Mouse (Mus musculus) bone marrow macrophage, adult 2 months (primary cell): ENCODE results near the gene Tmem203.

Experiments used
- CTCF ChIP-seq: IDR thresholded peaks from 2 replicates; pipeline ENCODE4 v1.5.1; 2012; ENCODE audit warnings: low read depth, mild to moderate bottlenecking, low read length, moderate library complexity
- POLR2A ChIP-seq: IDR thresholded peaks from 2 replicates; pipeline ENCODE4 v1.6.1; 2012; ENCODE audit warnings: mild to moderate bottlenecking, low read depth, low read length, borderline replicate concordance

DNA sequence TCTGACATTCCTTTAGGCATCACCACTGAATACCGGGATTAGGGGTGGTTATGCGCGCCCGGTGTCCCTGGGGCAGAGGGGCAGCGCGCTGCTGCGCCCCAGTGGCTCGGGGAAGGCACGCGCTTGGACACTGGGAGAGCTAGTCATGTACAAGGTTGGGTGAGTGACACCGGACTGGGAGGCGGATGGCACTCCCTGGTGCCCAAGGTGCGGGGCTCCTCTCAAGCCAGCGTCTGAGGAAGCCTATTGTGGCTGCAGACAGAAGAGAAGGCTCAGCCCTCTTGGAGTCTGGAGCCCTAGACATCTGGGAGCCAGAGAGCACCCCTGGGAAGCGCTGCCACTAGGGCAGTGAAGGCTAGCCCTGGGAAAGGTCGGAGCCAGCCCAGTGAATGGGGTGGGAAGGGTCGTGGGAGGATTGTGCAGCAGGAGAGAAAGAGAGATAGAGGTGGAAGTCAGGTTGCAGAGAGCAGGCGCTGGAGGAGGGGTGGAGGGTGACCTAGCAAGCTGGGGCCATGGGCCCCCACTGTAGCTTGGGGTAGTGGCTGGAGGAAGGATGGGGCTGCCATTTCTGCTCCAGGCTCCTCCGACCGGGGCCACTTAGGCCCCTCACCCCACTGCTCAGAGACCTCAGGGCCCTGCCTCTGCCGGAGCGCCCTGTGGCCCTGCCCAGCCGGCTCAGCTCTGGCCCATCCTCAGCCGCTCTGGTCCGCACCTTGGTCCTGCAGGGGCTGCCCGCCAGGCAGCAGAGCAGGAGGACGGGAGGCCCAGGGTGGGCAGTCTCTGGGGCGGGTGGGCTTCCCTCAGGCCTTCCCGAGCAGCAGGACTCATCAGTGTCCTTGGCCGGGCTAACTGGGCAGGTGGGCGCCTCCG lies 36.2 kb downstream of the Tmem203 start:
- TF ChIP-seq POLR2A (no peak), CTCF (no peak)
